Mouse (Mus musculus): Measurements from ENCODE around the gene Rnf115.

Gene Rnf115

GRCm38 (mm10) chr3:96772949-96773348, 45.5 kb downstream of the Rnf115 start:
- peak; percentile 8 for DNase-seq (ENCODE audit: low read depth, low spot score)

GRCm38 (mm10) chr3:96777120-96777519, 49.7 kb downstream of the Rnf115 start:
- no peak for DNase-seq (ENCODE audit: low read depth, low spot score)

- no peak for DNase-seq (ENCODE audit: low read depth, low spot score)
These were observed 54.8 kb downstream of the Rnf115 start for GRCm38 (mm10) chr3:96782236-96782635.

- DNase-seq (ENCODE audit: low read depth, low spot score) = no peak
These were observed 60.3 kb downstream of the Rnf115 start for GRCm38 (mm10) chr3:96787784-96788183.

GRCm38 (mm10) chr3:96788506-96788905, 61.0 kb downstream of the Rnf115 start:
- DNase-seq (ENCODE audit: low read depth, low spot score) = peak; percentile 14

GRCm38 (mm10) chr3:96800254-96800653, 72.8 kb downstream of the Rnf115 start:
- DNase-seq (ENCODE audit: low read depth, low spot score) = no peak

GRCm38 (mm10) chr3:96802214-96802613, 74.8 kb downstream of the Rnf115 start:
- no peak for DNase-seq (ENCODE audit: low read depth, low spot score)

- peak; percentile 94 for DNase-seq (ENCODE audit: low read depth, low spot score)
These were observed 80.7 kb downstream of the Rnf115 start for GRCm38 (mm10) chr3:96808136-96808535.

GRCm38 (mm10) chr3:96808651-96809050, 81.2 kb downstream of the Rnf115 start:
- DNase-seq (ENCODE audit: low read depth, low spot score) = no peak

GRCm38 (mm10) chr3:96811232-96811631, 83.8 kb downstream of the Rnf115 start:
- no peak for DNase-seq (ENCODE audit: low read depth, low spot score)

GRCm38 (mm10) chr3:96812395-96813091, 85.1 kb downstream of the Rnf115 start:
- DNase-seq (ENCODE audit: low read depth, low spot score) = peak; percentile 91

- DNase-seq (ENCODE audit: low read depth, low spot score) = peak; percentile 62
These were observed 85.6 kb downstream of the Rnf115 start for GRCm38 (mm10) chr3:96813106-96813505.

GRCm38 (mm10) chr3:96813591-96814244, 86.3 kb downstream of the Rnf115 start:
- peak; percentile 64 for DNase-seq (ENCODE audit: low read depth, low spot score)

GRCm38 (mm10) chr3:96814342-96814741, 86.9 kb downstream of the Rnf115 start:
- DNase-seq (ENCODE audit: low read depth, low spot score) = peak; percentile 18

- no peak for DNase-seq (ENCODE audit: low read depth, low spot score)
These were observed 92.9 kb downstream of the Rnf115 start for GRCm38 (mm10) chr3:96820116-96820915.

GRCm38 (mm10) chr3:96821581-96821980, 94.1 kb downstream of the Rnf115 start:
- DNase-seq (ENCODE audit: low read depth, low spot score) = no peak

GRCm38 (mm10) chr3:96823701-96824100, 96.2 kb downstream of the Rnf115 start:
- no peak for DNase-seq (ENCODE audit: low read depth, low spot score)

GRCm38 (mm10) chr3:96824614-96825013, 97.2 kb downstream of the Rnf115 start:
- DNase-seq (ENCODE audit: low read depth, low spot score) = no peak

GRCm38 (mm10) chr3:96825261-96825660, 97.8 kb downstream of the Rnf115 start:
- no peak for DNase-seq (ENCODE audit: low read depth, low spot score)

- DNase-seq (ENCODE audit: low read depth, low spot score) = peak; percentile 41
These were observed 100.9 kb downstream of the Rnf115 start for GRCm38 (mm10) chr3:96828308-96828864.

GRCm38 (mm10) chr3:96828984-96829383, 101.5 kb downstream of the Rnf115 start, which contains the start of the genes Pdzk1 and Cd160:
Gene Pdzk1 (plus strand): TSS chr3:96829284.
Gene Cd160 (minus strand): TSS chr3:96829351.
- DNase-seq (ENCODE audit: low read depth, low spot score) = no peak

GRCm38 (mm10) chr3:96829856-96830255, 102.4 kb downstream of the Rnf115 start:
- DNase-seq (ENCODE audit: low read depth, low spot score) = no peak

Data from ZHBTc4 (cell line).